Mouse (Mus musculus) stomach, embryonic 16.5 days (tissue): Measurements from ENCODE around the gene Tec. TPM values are rescaled to one million over a fixed set of nuclear protein-coding genes. Genes with fewer than 3 reads are reported as not detected.
A peak's percentile ranks its signal among the peaks of the same experiment; 100 is the strongest.

ENCODE experiments used
- ATAC-seq: fragments of 200-750 bp; cut with Nextera tagmentation; 2 replicates; pipeline ENCODE4 v1.8.0; 2017; ENCODE audit warnings: moderate number of reproducible peaks, moderate TSS enrichment; ENCODE audit not compliant: insufficient read depth, low FRiP score
- H3K27ac ChIP-seq: fragments of 300-500 bp; sonication (generic); 2 replicates; pipeline ENCODE4 v1.5.1; 2014; ENCODE audit warnings: low read length
- H3K27me3 ChIP-seq: fragments of 300-500 bp; sonication (generic); 2 replicates; pipeline ENCODE4 v1.6.1; 2014; ENCODE audit warnings: low read length, control low read depth, mixed read lengths; ENCODE audit not compliant: control insufficient read depth, insufficient read depth
- H3K36me3 ChIP-seq: fragments of 300-500 bp; sonication (generic); 2 replicates; pipeline ENCODE4 v1.6.1; 2014; ENCODE audit warnings: low read length; ENCODE audit not compliant: control insufficient read depth, insufficient read depth
- H3K4me1 ChIP-seq: fragments of 300-500 bp; sonication (generic); 2 replicates; pipeline ENCODE4 v1.6.1; 2014; ENCODE audit warnings: low read length, control low read depth, mixed read lengths; ENCODE audit not compliant: control insufficient read depth, insufficient read depth
- H3K4me2 ChIP-seq: fragments of 300-500 bp; sonication (generic); 2 replicates; pipeline ENCODE4 v1.6.1; 2014; ENCODE audit warnings: low read depth, low read length, mixed read lengths
- H3K4me3 ChIP-seq: fragments of 300-500 bp; sonication (generic); replicated peaks from 2 replicates; pipeline ENCODE4 v1.5.1; 2014; ENCODE audit warnings: mild to moderate bottlenecking, low read length
- H3K9ac ChIP-seq: fragments of 300-500 bp; sonication (generic); 2 replicates; pipeline ENCODE4 v1.6.1; 2014; ENCODE audit warnings: low read length
- H3K9me3 ChIP-seq: fragments of 300-500 bp; sonication (generic); replicated peaks from 2 replicates; pipeline ENCODE4 v1.6.1; 2016; ENCODE audit warnings: low read length, control low read depth; ENCODE audit not compliant: control insufficient read depth
- WGBS: fragments of 180-500 bp; shearing (Covaris S2); extraction: QIAGEN DNeasy Blood & Tissue Kit; methylation state at CpG from one replicate; pipeline ENCODE4 v1.1.7; 2014; 5-methylcytosine and 5-hydroxymethylcytosine counted together
- polyA plus RNA-seq: library from polyadenylated mRNA; unstranded; fragments of >200 nt; fragmentation: Nextera tagmentation; extraction: Ambion mirVana; gene quantifications from 2 replicates; pipeline ENCODE4 v1.2.1, GENCODE M21; 2015

Gene Tec
- polyA plus RNA-seq, 1 experiment from 2014 or later: 12.5 TPM

DNA sequence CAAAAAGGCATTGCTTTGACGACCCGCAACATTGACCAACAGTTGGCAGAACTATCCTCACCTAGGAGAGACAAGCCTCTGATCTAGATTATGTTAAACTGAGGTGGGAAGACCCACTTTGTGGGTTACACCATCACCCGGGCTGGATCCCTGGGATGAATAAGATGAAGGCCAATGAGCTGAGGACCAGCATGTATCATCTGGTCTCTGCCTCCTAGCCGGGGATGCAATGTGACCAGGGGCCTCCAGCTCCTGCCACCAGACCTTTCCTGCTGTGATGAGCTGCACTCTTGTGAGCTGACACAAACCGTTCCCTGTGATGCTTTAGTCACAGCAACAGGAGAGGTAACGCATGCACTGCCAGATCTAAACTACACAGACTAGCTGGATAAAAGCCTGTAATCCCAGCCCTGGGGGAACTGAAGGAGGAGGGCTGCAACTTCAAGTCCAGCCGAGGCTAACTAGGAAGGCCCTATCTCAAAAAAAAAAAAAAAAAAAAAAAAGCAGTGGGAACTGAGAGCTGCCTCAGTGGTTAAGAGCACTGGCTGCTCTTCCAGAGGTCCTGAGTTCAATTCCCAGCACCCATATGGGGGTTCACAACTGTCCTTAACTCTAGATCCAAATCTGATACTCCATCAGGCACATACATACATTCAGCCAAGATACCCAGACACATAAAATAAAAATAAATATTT is 15.8 kb downstream of the Tec start:
- Histone ChIP-seq H3K36me3 (no peaks in the 10 kb centered on the region), H3K4me2 (no peak overlapping the region), H3K9ac (no peak overlapping the region), H3K9me3 (no peaks in the 10 kb centered on the region), H3K27ac (no peak overlapping the region), H3K27me3 (no peaks in the 10 kb centered on the region), H3K4me1 (peaks cover 12% of the 10 kb centered on the region), H3K4me3 (no peak overlapping the region)
- WGBS: 77% methylated on average over 7 of the region's 7 CpGs
- no peak for ATAC-seq

GRCm38 (mm10) chr5:72851674-72852098 is 16.6 kb downstream of the Tec start:
- Histone ChIP-seq H3K4me1 (peaks cover 11% of the 10 kb centered on the region), H3K9me3 (no peaks in the 10 kb centered on the region), H3K36me3 (no peaks in the 10 kb centered on the region), H3K27ac (no peak overlapping the region), H3K9ac (no peak overlapping the region), H3K4me3 (no peak overlapping the region), H3K27me3 (no peaks in the 10 kb centered on the region), H3K4me2 (no peak overlapping the region)
- ATAC-seq: no peak
- WGBS: 64% methylated on average over 4 of the region's 4 CpGs

- no peak overlapping the region for H3K4me3 ChIP-seq
- H3K4me1 ChIP-seq: peaks cover 9% of the 10 kb centered on the region
- no peak for ATAC-seq
- 82% methylated on average over 12 of the region's 12 CpGs for WGBS
- H3K27ac ChIP-seq: no peak overlapping the region
- H3K36me3 ChIP-seq: no peaks in the 10 kb centered on the region
- no peak overlapping the region for H3K9ac ChIP-seq
- no peaks in the 10 kb centered on the region for H3K9me3 ChIP-seq
- no peak overlapping the region for H3K4me2 ChIP-seq
- no peaks in the 10 kb centered on the region for H3K27me3 ChIP-seq
These were observed 17.2 kb downstream of the Tec start for GRCm38 (mm10) chr5:72850926-72851673.

GRCm38 (mm10) chr5:72848889-72849435 is 19.3 kb downstream of the Tec start:
- H3K4me1 ChIP-seq: peaks cover 7% of the 10 kb centered on the region; the same call in 1 of the 2 replicates
- no peak overlapping the region for H3K4me2 ChIP-seq
- no peak for ATAC-seq
- no peaks in the 10 kb centered on the region for H3K27me3 ChIP-seq
- no peaks in the 10 kb centered on the region for H3K36me3 ChIP-seq
- no peaks in the 10 kb centered on the region for H3K9me3 ChIP-seq
- no peak overlapping the region for H3K4me3 ChIP-seq
- WGBS: 78% methylated on average over 6 of the region's 6 CpGs
- H3K9ac ChIP-seq: no peak overlapping the region
- H3K27ac ChIP-seq: no peak overlapping the region

DNA sequence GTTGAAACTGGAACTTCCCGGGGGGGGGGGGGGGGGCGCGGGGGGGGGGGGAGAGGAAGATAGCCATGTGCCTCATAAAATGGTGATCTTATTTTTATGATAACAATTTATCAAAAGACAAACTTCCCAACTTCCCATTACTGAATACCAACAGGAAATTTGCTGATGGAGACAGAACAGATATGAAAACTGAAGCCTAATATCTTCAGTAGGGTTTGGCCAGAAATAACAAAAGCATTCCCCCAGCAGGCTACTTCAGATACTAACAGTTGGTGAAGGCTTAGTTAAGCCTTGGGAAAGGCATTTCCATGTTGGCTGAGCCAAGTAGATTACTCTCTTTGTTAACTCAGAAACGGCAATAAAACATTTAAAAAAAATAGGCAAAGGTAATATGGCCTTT is 21.6 kb downstream of the Tec start:
- ATAC-seq: no peak
- Histone ChIP-seq H3K9me3 (no peaks in the 10 kb centered on the region), H3K27me3 (no peaks in the 10 kb centered on the region), H3K4me1 (peaks cover 7% of the 10 kb centered on the region; the same call in 1 of the 2 replicates), H3K4me2 (no peak overlapping the region), H3K36me3 (no peaks in the 10 kb centered on the region), H3K27ac (no peak overlapping the region), H3K4me3 (no peak overlapping the region), H3K9ac (no peak overlapping the region)
- WGBS: 70% methylated on average over 1 of the region's 4 CpGs

- no peak overlapping the region for H3K4me2 ChIP-seq
- no peak for ATAC-seq
- H3K36me3 ChIP-seq: no peaks in the 10 kb centered on the region
- H3K4me3 ChIP-seq: no peak overlapping the region
- H3K9me3 ChIP-seq: 0 out of 2 replicates have a peak, but pooled peaks cover 2% of the 10 kb centered on the region
- H3K4me1 ChIP-seq: peaks cover 7% of the 10 kb centered on the region; the same call in 1 of the 2 replicates
- H3K9ac ChIP-seq: no peak overlapping the region
- WGBS: 77% methylated on average over 9 of the region's 9 CpGs
- H3K27me3 ChIP-seq: no peaks in the 10 kb centered on the region
- H3K27ac ChIP-seq: no peak overlapping the region
These were observed 22.2 kb downstream of the Tec start for GRCm38 (mm10) chr5:72845928-72846630.

GRCm38 (mm10) chr5:72844776-72845495 is 23.3 kb downstream of the Tec start:
- Histone ChIP-seq H3K9me3 (0 out of 2 replicates have a peak, but pooled peaks cover 6% of the 10 kb centered on the region), H3K36me3 (no peaks in the 10 kb centered on the region), H3K4me1 (peaks cover 7% of the 10 kb centered on the region; the same call in 1 of the 2 replicates), H3K27ac (0 out of 2 replicates have a peak overlapping the region, but pooled peaks have one; percentile 17), H3K4me3 (no peak overlapping the region), H3K4me2 (no peak overlapping the region), H3K27me3 (no peaks in the 10 kb centered on the region), H3K9ac (no peak overlapping the region)
- ATAC-seq: no peak
- WGBS: 40% methylated on average over 7 of the region's 7 CpGs

DNA sequence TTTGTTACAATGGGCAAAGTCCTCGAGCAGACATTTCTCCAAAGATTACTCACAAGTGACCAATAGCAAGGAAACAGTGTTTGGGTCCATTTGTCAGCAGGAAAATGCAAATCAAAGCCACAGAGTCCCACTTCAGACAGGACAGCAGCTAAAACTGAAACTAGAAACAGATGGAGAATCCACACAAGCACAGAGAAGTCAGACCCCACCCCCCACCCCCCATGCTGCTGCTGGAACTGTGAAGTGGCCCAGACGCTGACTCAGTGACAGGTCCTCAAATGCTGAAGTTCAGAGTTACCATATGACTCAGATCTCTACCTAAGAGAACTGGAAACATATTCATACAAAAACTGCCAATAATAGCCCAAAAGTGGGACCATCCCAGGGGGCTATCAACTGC is 24.0 kb downstream of the Tec start:
- no peak; the same call in 1 of the 2 replicates for ATAC-seq
- peak overlapping the region; percentile 52; the same call in 1 of the 2 replicates for H3K27ac ChIP-seq

More for the DNA sequence above, 24.0 kb downstream of the Tec start:
- Histone ChIP-seq H3K36me3 (no peaks in the 10 kb centered on the region), H3K9me3 (0 out of 2 replicates have a peak, but pooled peaks cover 6% of the 10 kb centered on the region), H3K4me2 (peak overlapping the region; percentile 19; the same call in 1 of the 2 replicates), H3K4me1 (peaks cover 7% of the 10 kb centered on the region; the same call in 1 of the 2 replicates), H3K27me3 (no peaks in the 10 kb centered on the region), H3K9ac (no peak overlapping the region), H3K4me3 (no peak overlapping the region)
- WGBS: 21% methylated on average over 2 of the region's 2 CpGs
